Mouse (Mus musculus) stomach, postnatal 0 days (tissue): ENCODE data around the gene Zfp791.

Source experiments
- CTCF ChIP-seq: IDR thresholded peaks from 2 replicates; pipeline ENCODE4 v1.5.1; 2016; ENCODE audit warnings: antibody characterized with exemption, low read depth, mild to moderate bottlenecking, moderate library complexity
- EP300 ChIP-seq: optimal IDR thresholded peaks from 2 replicates; pipeline ENCODE3; 2016; ENCODE audit warnings: antibody characterized with exemption

DNA sequence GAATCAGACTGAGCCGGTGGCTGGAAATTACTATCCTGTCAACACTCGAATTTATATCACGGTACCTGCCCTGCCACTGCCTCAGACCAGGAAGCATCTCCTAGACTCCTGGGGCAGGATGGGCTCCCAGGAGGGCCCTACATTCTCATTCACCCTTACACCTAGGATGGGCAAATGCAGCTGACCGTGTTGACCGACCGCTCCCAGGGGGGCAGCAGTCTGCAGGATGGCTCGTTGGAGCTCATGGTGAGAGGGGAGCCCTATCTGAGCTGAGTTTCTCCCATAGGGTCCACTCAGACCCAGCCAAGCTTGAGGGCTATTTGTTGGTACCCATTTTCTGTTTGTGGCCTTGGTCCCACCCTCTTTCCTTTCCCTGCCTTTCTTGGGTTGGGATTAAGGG is 27.3 kb downstream of the Zfp791 start:
- TF ChIP-seq EP300 (no peak), CTCF (no peak)
